22 mouse cellular contexts compared by ENCODE assay signal in genomic region chr12:48099727-48100126, GRCm38 (mm10).
DNase-seq lines count a peak whose midpoint lies in the region; ATAC-seq and TF ChIP-seq lines count a peak whose summit lies in the region.
"Had no signal": no experiment of that assay in that cellular context is flagged by ENCODE, and none has a peak within 500 bp of the region (broad histone marks: within the 10 kb centered on the region; RNA-seq: fewer than 3 reads in every experiment).

No protein-coding gene starts in this region.

- no peak overlapping the region for H3K4me2 ChIP-seq in forebrain, embryonic 11.5 days (ENCODE audit: low read depth, low read length, severe bottlenecking)
- no peak overlapping the region for H3K4me2 ChIP-seq in forebrain, postnatal 0 days (ENCODE audit: low read depth)
- H3K4me2 ChIP-seq in neural tube, embryonic 12.5 days (replicated peaks) = no peak overlapping the region
- no peak overlapping the region for H3K4me2 ChIP-seq in neural tube, embryonic 15.5 days
- no peak overlapping the region for H3K4me2 ChIP-seq in midbrain, postnatal 0 days (ENCODE audit: low read depth, low read length, poor library complexity, severe bottlenecking)
- H3K4me2 ChIP-seq: embryonic facial prominence, embryonic 15.5 days; heart, embryonic 12.5 days; limb, embryonic 15.5 days; liver, embryonic 15.5 days had no signal

- H3K36me3 ChIP-seq in forebrain, embryonic 11.5 days (ENCODE audit: control insufficient read depth, insufficient read depth, low read length) = no peaks in the 10 kb centered on the region
- no peaks in the 10 kb centered on the region for H3K36me3 ChIP-seq in forebrain, postnatal 0 days (ENCODE audit: insufficient read depth)
- H3K36me3 ChIP-seq in neural tube, embryonic 12.5 days = no peaks in the 10 kb centered on the region
- H3K36me3 ChIP-seq in neural tube, embryonic 15.5 days = no peaks in the 10 kb centered on the region
- H3K36me3 ChIP-seq in midbrain, postnatal 0 days (ENCODE audit: insufficient read depth, low read length) = no peaks in the 10 kb centered on the region
- H3K36me3 ChIP-seq: embryonic facial prominence, embryonic 15.5 days; heart, embryonic 12.5 days; limb, embryonic 15.5 days; liver, embryonic 15.5 days had no signal

- no peaks in the 10 kb centered on the region for H3K4me1 ChIP-seq in forebrain, embryonic 11.5 days (replicated peaks; ENCODE audit: control insufficient read depth, insufficient read depth, low read length)
- H3K4me1 ChIP-seq in forebrain, postnatal 0 days (ENCODE audit: insufficient read depth) = no peaks in the 10 kb centered on the region
- H3K4me1 ChIP-seq in neural tube, embryonic 12.5 days = no peaks in the 10 kb centered on the region
- no peaks in the 10 kb centered on the region for H3K4me1 ChIP-seq in neural tube, embryonic 15.5 days
- no peaks in the 10 kb centered on the region for H3K4me1 ChIP-seq in midbrain, postnatal 0 days (ENCODE audit: insufficient read depth, low read length)
- H3K4me1 ChIP-seq: embryonic facial prominence, embryonic 15.5 days; heart, embryonic 12.5 days; limb, embryonic 15.5 days; liver, embryonic 15.5 days had no signal

- no peaks in the 10 kb centered on the region for H3K9me3 ChIP-seq in forebrain, embryonic 11.5 days (ENCODE audit: control insufficient read depth, low read length)
- 0 out of 2 replicates have a peak, but pooled peaks cover 4% of the 10 kb centered on the region for H3K9me3 ChIP-seq in forebrain, postnatal 0 days (ENCODE audit: low read length)
- H3K9me3 ChIP-seq in neural tube, embryonic 12.5 days = no peaks in the 10 kb centered on the region
- H3K9me3 ChIP-seq in neural tube, embryonic 15.5 days (replicated peaks) = 0 out of 2 replicates have a peak, but pooled peaks cover 2% of the 10 kb centered on the region
- H3K9me3 ChIP-seq in midbrain, postnatal 0 days (ENCODE audit: low read length) = 0 out of 2 replicates have a peak, but pooled peaks cover 4% of the 10 kb centered on the region
- H3K9me3 ChIP-seq: limb, embryonic 15.5 days; liver, embryonic 15.5 days had no signal

- no peak overlapping the region for H3K27ac ChIP-seq in forebrain, embryonic 11.5 days (ENCODE audit: low read depth, low read length)
- no peak overlapping the region for H3K27ac ChIP-seq in forebrain, postnatal 0 days (ENCODE audit: low read depth, low read length)
- no peak overlapping the region for H3K27ac ChIP-seq in neural tube, embryonic 12.5 days
- no peak overlapping the region for H3K27ac ChIP-seq in neural tube, embryonic 15.5 days (replicated peaks)
- H3K27ac ChIP-seq in midbrain, postnatal 0 days (ENCODE audit: low read depth, low read length) = no peak overlapping the region
- H3K27ac ChIP-seq: embryonic facial prominence, embryonic 15.5 days; gastrocnemius, adult 2 months; kidney, postnatal 0 days; layer of hippocampus, adult 2 months; limb, embryonic 15.5 days; liver, embryonic 15.5 days had no signal

- 0 out of 2 replicates have a peak, but pooled peaks have one; percentile 27 for ATAC-seq in forebrain, embryonic 11.5 days (replicated peaks; ENCODE audit: low FRiP score)
- no peak for ATAC-seq in forebrain, postnatal 0 days
- ATAC-seq in neural tube, embryonic 12.5 days (ENCODE audit: low FRiP score, low read depth) = peak; percentile 78
- ATAC-seq in neural tube, embryonic 15.5 days (ENCODE audit: low FRiP score) = no peak
- no peak for ATAC-seq in midbrain, postnatal 0 days (ENCODE audit: low FRiP score)
- ATAC-seq: lung, postnatal 0 days had no signal

- H3K9ac ChIP-seq in forebrain, embryonic 11.5 days (ENCODE audit: low read length) = no peak overlapping the region
- H3K9ac ChIP-seq in forebrain, postnatal 0 days = no peak overlapping the region
- H3K9ac ChIP-seq in neural tube, embryonic 12.5 days = no peak overlapping the region
- no peak overlapping the region for H3K9ac ChIP-seq in neural tube, embryonic 15.5 days (replicated peaks)
- no peak overlapping the region for H3K9ac ChIP-seq in midbrain, postnatal 0 days (replicated peaks; ENCODE audit: low read length, poor library complexity, severe bottlenecking)
- H3K9ac ChIP-seq: embryonic facial prominence, embryonic 15.5 days; heart, embryonic 12.5 days; limb, embryonic 15.5 days; liver, embryonic 15.5 days had no signal

- 81% methylated on average over 3 of the region's 3 CpGs for WGBS in forebrain, embryonic 11.5 days
- WGBS in forebrain, postnatal 0 days = 63% methylated on average over 3 of the region's 3 CpGs
- WGBS in neural tube, embryonic 12.5 days = 67% methylated on average over 3 of the region's 3 CpGs
- 51% methylated on average over 3 of the region's 3 CpGs for WGBS in neural tube, embryonic 15.5 days
- WGBS in midbrain, postnatal 0 days = 45% methylated on average over 3 of the region's 3 CpGs

- DNase-seq in forebrain, embryonic 11.5 days (ENCODE audit: low spot score) = no peak
- DNase-seq in forebrain, postnatal 0 days = no peak
- peak; percentile 2 for DNase-seq in midbrain, postnatal 0 days (ENCODE audit: low spot score)
- DNase-seq in left cerebral cortex, adult 11 months (ENCODE audit: low spot score) = no peak
- DNase-seq in c-Kit-positive CD71-positive TER-119-positive erythroid progenitor cells, embryonic 14.5 days (ENCODE audit: low spot score) = no peak
- DNase-seq in kidney, postnatal 10 days = no peak
- DNase-seq: adrenal gland, postnatal 14 days; cerebellum, adult 18-20 months; cerebellum, postnatal 36 days; gastrocnemius, adult 2 months; heart, postnatal 14 days; kidney, adult 18-20 months; thymus, postnatal 36 days had no signal

- H3K27me3 ChIP-seq in forebrain, embryonic 11.5 days (ENCODE audit: control insufficient read depth, insufficient read depth, low read length) = no peaks in the 10 kb centered on the region
- H3K27me3 ChIP-seq in forebrain, postnatal 0 days (ENCODE audit: insufficient read depth, low read length) = no peaks in the 10 kb centered on the region
- no peaks in the 10 kb centered on the region for H3K27me3 ChIP-seq in neural tube, embryonic 12.5 days (replicated peaks)
- no peaks in the 10 kb centered on the region for H3K27me3 ChIP-seq in neural tube, embryonic 15.5 days (replicated peaks)
- no peaks in the 10 kb centered on the region for H3K27me3 ChIP-seq in midbrain, postnatal 0 days (ENCODE audit: insufficient read depth, low read length)
- H3K27me3 ChIP-seq: embryonic facial prominence, embryonic 15.5 days; heart, embryonic 12.5 days; limb, embryonic 15.5 days; liver, embryonic 15.5 days had no signal

- no peak overlapping the region for H3K4me3 ChIP-seq in forebrain, embryonic 11.5 days (ENCODE audit: low read depth, low read length)
- no peak overlapping the region for H3K4me3 ChIP-seq in forebrain, postnatal 0 days (ENCODE audit: low read depth, low read length)
- H3K4me3 ChIP-seq in neural tube, embryonic 12.5 days = no peak overlapping the region
- H3K4me3 ChIP-seq in neural tube, embryonic 15.5 days (replicated peaks) = no peak overlapping the region
- no peak overlapping the region for H3K4me3 ChIP-seq in midbrain, postnatal 0 days (ENCODE audit: low read depth, low read length)
- H3K4me3 ChIP-seq: embryonic facial prominence, embryonic 15.5 days; gastrocnemius, adult 2 months; heart, embryonic 12.5 days; layer of hippocampus, adult 2 months; limb, embryonic 15.5 days; liver, embryonic 15.5 days had no signal

- no peak for TF ChIP-seq CTCF in forebrain, postnatal 0 days (IDR thresholded peaks at IDR 0.05; ENCODE audit: low read depth)
- no peak for TF ChIP-seq CTCF in midbrain, postnatal 0 days (IDR thresholded peaks at IDR 0.05)

Comparison
In these comparisons a context has a peak if more than half of its experiments do, and no peak if none do; other contexts are left out.
1. ATAC-seq: peak in forebrain, embryonic 11.5 days (single experiment) and neural tube, embryonic 12.5 days (single experiment); none in forebrain, postnatal 0 days (single experiment), neural tube, embryonic 15.5 days (single experiment) and midbrain, postnatal 0 days (single experiment).